Mouse (Mus musculus): Measurements from ENCODE around the gene Olfr1167.
"Not testable (repeated sequence)": the region's sequence is repeated elsewhere in the genome, so short reads cannot be mapped to it uniquely, and the experiment has no call there.

Gene Olfr1167

GRCm38 (mm10) chr2:88155093-88155492 lies at the start of gene Olfr1167:
TSS of gene Olfr1167 (minus strand) at chr2:88155193.
- not testable (repeated sequence) for DNase-seq (ENCODE audit: low read depth, low spot score)

- DNase-seq (ENCODE audit: low read depth, low spot score) = no peak
Observed at GRCm38 (mm10) chr2:88181580-88181979, 26.6 kb upstream of the Olfr1167 start, which contains the start of gene Olfr1168. TSS of gene Olfr1168 (plus strand) at chr2:88181880.

DNA sequence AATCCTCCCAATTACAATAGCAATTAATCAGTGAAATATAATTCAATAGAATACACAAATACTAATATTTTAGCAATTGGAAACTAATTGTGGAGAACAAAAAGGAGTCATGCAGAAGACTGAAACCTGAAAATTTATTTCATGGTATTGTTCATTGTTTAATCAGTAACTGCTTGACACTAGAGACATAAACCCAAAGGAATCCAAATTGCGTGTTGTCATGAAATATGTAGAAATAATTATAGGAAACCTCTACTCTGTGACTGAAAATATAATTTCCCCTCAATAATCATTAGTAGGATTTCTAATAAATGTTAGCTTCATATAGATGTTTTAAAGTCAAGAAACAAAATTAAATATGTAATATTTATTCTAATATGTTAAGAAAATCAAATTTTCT lies 26.8 kb downstream of the Olfr1167 start, which contains the start of gene Olfr1166:
Olfr1166 (minus strand) TSS at position 101 of the 400 bp plus-strand sequence.
- DNase-seq (ENCODE audit: low read depth, low spot score) = no peak
